Mouse (Mus musculus): ENCODE measurements around the gene Plin4. TPM values are rescaled to one million over a fixed set of nuclear protein-coding genes. Genes with fewer than 3 reads are reported as not detected.

Plin4 gene
- polyA plus RNA-seq, 1 experiment = 0.30 TPM

DNA sequence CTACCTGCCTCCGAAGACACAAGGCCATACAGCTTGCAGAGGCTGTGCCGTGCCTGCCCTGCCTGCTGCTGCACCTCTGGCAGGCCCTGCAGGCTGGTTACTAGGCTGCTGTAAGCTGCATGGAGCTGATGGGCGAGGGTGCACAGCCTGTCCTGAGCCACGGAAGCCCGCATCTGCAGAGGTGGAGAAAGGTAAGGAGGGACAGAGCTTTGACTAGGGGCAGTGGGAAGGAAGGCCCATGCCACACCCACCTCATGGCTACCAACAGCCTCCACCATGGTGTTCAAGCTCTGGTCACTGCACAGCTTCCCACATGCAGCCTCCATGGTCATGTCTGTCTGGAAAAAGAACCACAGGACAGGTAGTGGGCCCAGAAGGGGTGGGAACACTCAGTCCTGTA lies 7.4 kb downstream of the Plin4 start:
- Histone ChIP-seq H3K27me3 (ENCODE audit: control insufficient read depth, insufficient read depth, insufficient read length) (no peaks in the 10 kb centered on the region), H3K79me2 (ENCODE audit: control insufficient read depth, insufficient read depth) (no peaks in the 10 kb centered on the region), H3K4me2 (ENCODE audit: low read depth) (no peak overlapping the region), H3K4me3 (no peak overlapping the region), H3K36me3 (ENCODE audit: control insufficient read depth, insufficient read depth) (peaks cover 3% of the 10 kb centered on the region), H3ac (ENCODE audit: control insufficient read depth, insufficient read length) (no peak overlapping the region)
- TF ChIP-seq TCF3 (IDR thresholded peaks at IDR 0.05; ENCODE audit: insufficient read length, low read depth) = no peak
- TF ChIP-seq MYOD1 (IDR thresholded peaks at IDR 0.05; ENCODE audit: control insufficient read depth in 1 of 3, insufficient read length in 2 of 3, low read depth in 2 of 3) = no peak
- no peak for TF ChIP-seq TCF12 (IDR thresholded peaks at IDR 0.05; ENCODE audit: insufficient read depth, poor library complexity, severe bottlenecking)
- no peak for TF ChIP-seq E2F4 (IDR thresholded peaks at IDR 0.05; ENCODE audit: insufficient read depth)

- Histone ChIP-seq H3K4me3 (no peak overlapping the region), H3K36me3 (ENCODE audit: control insufficient read depth, insufficient read depth) (peaks cover 3% of the 10 kb centered on the region), H3ac (ENCODE audit: control insufficient read depth, insufficient read length) (no peak overlapping the region), H3K79me2 (ENCODE audit: control insufficient read depth, insufficient read depth) (no peaks in the 10 kb centered on the region), H3K27me3 (ENCODE audit: control insufficient read depth, insufficient read depth, insufficient read length) (no peaks in the 10 kb centered on the region), H3K4me2 (ENCODE audit: low read depth) (no peak overlapping the region)
- peak in 1 of 3 experiments; percentile 4 for TF ChIP-seq MYOD1 (IDR thresholded peaks at IDR 0.05; ENCODE audit: control insufficient read depth in 1 of 3, insufficient read length in 2 of 3, low read depth in 2 of 3)
- no peak for TF ChIP-seq POLR2A (IDR thresholded peaks at IDR 0.05; ENCODE audit: insufficient read length, low read depth)
Measured at GRCm38 (mm10) chr17:56100811-56101210, 8.8 kb downstream of the Plin4 start.

DNA sequence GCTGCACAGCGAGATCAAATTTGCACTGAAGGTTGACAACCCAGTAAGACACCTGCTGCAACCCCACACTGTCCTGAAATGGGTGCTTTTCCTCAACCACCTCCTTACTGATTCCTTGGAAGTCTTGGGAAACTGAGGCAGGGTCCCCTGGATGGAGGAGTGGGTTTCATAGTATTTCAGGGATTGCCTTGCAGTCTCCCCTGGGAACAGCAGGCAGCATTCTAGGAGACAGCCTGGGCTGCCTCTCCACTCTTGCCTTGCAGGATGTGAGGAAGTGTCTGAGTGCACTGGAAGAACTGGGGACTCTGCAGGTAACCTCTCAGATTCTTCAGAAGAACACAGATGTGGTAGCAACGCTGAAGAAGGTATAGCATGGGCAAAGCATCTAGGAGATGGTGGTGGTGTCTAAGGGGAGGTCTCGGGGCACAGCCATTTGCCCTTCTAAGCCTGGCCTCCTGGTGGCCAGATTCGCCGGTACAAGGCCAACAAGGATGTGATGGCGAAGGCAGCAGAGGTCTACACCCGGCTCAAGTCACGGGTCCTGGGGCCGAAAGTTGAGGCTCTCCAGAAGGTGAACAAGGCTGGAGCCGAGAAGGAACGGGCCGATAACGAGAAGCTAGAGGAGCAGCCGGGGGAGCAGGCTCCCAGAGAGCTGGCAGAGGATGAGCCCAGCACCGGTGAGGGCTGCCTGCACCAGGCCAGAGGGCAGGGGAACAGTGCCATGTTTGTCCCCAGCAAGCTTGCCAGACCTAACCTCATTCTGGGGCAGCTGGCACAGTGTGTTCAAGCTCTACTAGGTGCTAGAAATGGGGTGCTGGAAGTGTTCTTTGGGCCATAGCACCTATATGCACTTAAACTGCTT lies 10.7 kb downstream of the Plin4 start:
- Histone ChIP-seq H3K4me2 (ENCODE audit: low read depth) (no peak overlapping the region), H3K36me3 (ENCODE audit: control insufficient read depth, insufficient read depth) (peaks cover 3% of the 10 kb centered on the region), H3K79me2 (ENCODE audit: control insufficient read depth, insufficient read depth) (no peaks in the 10 kb centered on the region), H3K27me3 (ENCODE audit: control insufficient read depth, insufficient read depth, insufficient read length) (no peaks in the 10 kb centered on the region), H3K4me3 (no peak overlapping the region), H3ac (ENCODE audit: control insufficient read depth, insufficient read length) (no peak overlapping the region)
- TF ChIP-seq SRF (IDR thresholded peaks at IDR 0.05; ENCODE audit: control insufficient read depth, insufficient read length, low read depth) (no peak), POLR2AphosphoS2 (IDR thresholded peaks at IDR 0.05; ENCODE audit: insufficient read length, low read depth) (no peak), E2F4 (IDR thresholded peaks at IDR 0.05; ENCODE audit: insufficient read depth) (no peak), MAX (IDR thresholded peaks at IDR 0.05; ENCODE audit: low read depth) (no peak), TCF12 (IDR thresholded peaks at IDR 0.05; ENCODE audit: insufficient read depth, poor library complexity, severe bottlenecking) (no peak), REST (IDR thresholded peaks at IDR 0.05; ENCODE audit: insufficient read depth, insufficient read length) (no peak), CEBPB (IDR thresholded peaks at IDR 0.05; ENCODE audit: insufficient read depth, poor library complexity, severe bottlenecking) (no peak), POLR2A (IDR thresholded peaks at IDR 0.05; ENCODE audit: insufficient read length, low read depth) (no peak)

DNA sequence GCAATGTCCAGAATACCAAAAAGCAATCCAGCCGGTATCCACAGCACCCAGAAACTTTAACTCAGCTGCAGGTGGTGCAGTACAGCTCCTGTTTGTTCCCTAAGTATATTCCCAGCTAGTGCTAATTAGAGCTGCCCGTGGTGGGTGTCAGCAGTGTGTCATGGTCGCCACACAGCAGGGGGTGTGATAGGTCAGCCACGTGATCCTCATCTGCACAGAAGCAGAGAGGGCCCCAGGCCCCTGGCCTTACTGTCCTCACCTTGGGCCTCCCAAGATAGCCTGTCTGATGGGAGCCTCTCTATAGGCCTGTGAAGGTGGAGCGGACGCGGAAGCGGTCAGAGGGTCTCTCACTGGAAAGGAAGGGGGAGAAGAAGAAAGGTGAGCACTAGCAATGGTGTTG lies 11.4 kb downstream of the Plin4 start:
- no peak overlapping the region for H3K4me3 ChIP-seq
- H3K36me3 ChIP-seq (ENCODE audit: control insufficient read depth, insufficient read depth) = peaks cover 3% of the 10 kb centered on the region
- H3ac ChIP-seq (ENCODE audit: control insufficient read depth, insufficient read length) = no peak overlapping the region
- H3K79me2 ChIP-seq (ENCODE audit: control insufficient read depth, insufficient read depth) = no peaks in the 10 kb centered on the region
- no peak overlapping the region for H3K4me2 ChIP-seq (ENCODE audit: low read depth)
- H3K27me3 ChIP-seq (ENCODE audit: control insufficient read depth, insufficient read depth, insufficient read length) = no peaks in the 10 kb centered on the region
- no peak for TF ChIP-seq TCF12 (IDR thresholded peaks at IDR 0.05; ENCODE audit: insufficient read depth, poor library complexity, severe bottlenecking)
- TF ChIP-seq POLR2A (IDR thresholded peaks at IDR 0.05; ENCODE audit: insufficient read length, low read depth) = no peak
- no peak for TF ChIP-seq POLR2AphosphoS2 (IDR thresholded peaks at IDR 0.05; ENCODE audit: insufficient read length, low read depth)
- no peak for TF ChIP-seq REST (IDR thresholded peaks at IDR 0.05; ENCODE audit: insufficient read depth, insufficient read length)
- no peak for TF ChIP-seq E2F4 (IDR thresholded peaks at IDR 0.05; ENCODE audit: insufficient read depth)
- no peak for TF ChIP-seq MYOG (IDR thresholded peaks at IDR 0.05; ENCODE audit: control insufficient read depth in 1 of 3, insufficient read depth in 1 of 3, insufficient read length in 2 of 3, low read depth in 2 of 3)
- TF ChIP-seq CEBPB (IDR thresholded peaks at IDR 0.05; ENCODE audit: insufficient read depth, poor library complexity, severe bottlenecking) = no peak
- no peak for TF ChIP-seq MYOD1 (IDR thresholded peaks at IDR 0.05; ENCODE audit: control insufficient read depth in 1 of 3, insufficient read length in 2 of 3, low read depth in 2 of 3)
- TF ChIP-seq SRF (IDR thresholded peaks at IDR 0.05; ENCODE audit: control insufficient read depth, insufficient read length, low read depth) = no peak
- no peak for TF ChIP-seq MAX (IDR thresholded peaks at IDR 0.05; ENCODE audit: low read depth)

GRCm38 (mm10) chr17:56096883-56097282 lies 12.7 kb downstream of the Plin4 start:
- no peaks in the 10 kb centered on the region for H3K36me3 ChIP-seq (ENCODE audit: control insufficient read depth, insufficient read depth)
- H3ac ChIP-seq (ENCODE audit: control insufficient read depth, insufficient read length) = no peak overlapping the region
- no peak overlapping the region for H3K4me2 ChIP-seq (ENCODE audit: low read depth)
- H3K4me3 ChIP-seq = no peak overlapping the region
- H3K27me3 ChIP-seq (ENCODE audit: control insufficient read depth, insufficient read depth, insufficient read length) = no peaks in the 10 kb centered on the region
- H3K79me2 ChIP-seq (ENCODE audit: control insufficient read depth, insufficient read depth) = no peaks in the 10 kb centered on the region
- no peak for TF ChIP-seq MYOG (IDR thresholded peaks at IDR 0.05; ENCODE audit: control insufficient read depth in 1 of 3, insufficient read depth in 1 of 3, insufficient read length in 2 of 3, low read depth in 2 of 3)
- no peak for TF ChIP-seq CEBPB (IDR thresholded peaks at IDR 0.05; ENCODE audit: insufficient read depth, poor library complexity, severe bottlenecking)
- no peak for TF ChIP-seq POLR2AphosphoS2 (IDR thresholded peaks at IDR 0.05; ENCODE audit: insufficient read length, low read depth)

Data from myocyte (in vitro differentiated cells).